8 mouse cellular contexts compared by ENCODE assay signal in genomic region chr4:141445328-141445720, GRCm38 (mm10). TPM values are rescaled to one million over a fixed set of nuclear protein-coding genes. Genes with fewer than 3 reads are reported as not detected.
DNase-seq lines count a peak whose midpoint lies in the region; ATAC-seq lines count a peak whose summit lies in the region.

No protein-coding gene starts in this region.

- H3K9ac ChIP-seq in kidney, embryonic 14.5 days (ENCODE audit: low read depth, low read length): peak overlapping the region; percentile 94
- H3K9ac ChIP-seq in midbrain, embryonic 12.5 days (replicated peaks): peak overlapping the region; percentile 96

- no peak for DNase-seq in kidney, postnatal 4 days
- DNase-seq in T-cell, adult 2 months (ENCODE audit: low spot score): peak; percentile 46
- no peak for DNase-seq in hindbrain, embryonic 10.5 days (ENCODE audit: low spot score)
- no peak for DNase-seq in urinary bladder, postnatal 4 days (ENCODE audit: low spot score in 2 of 2)
- DNase-seq in left cerebral cortex, adult 11 months (ENCODE audit: low spot score): no peak
- no peak for DNase-seq in layer of hippocampus, adult 11-12 months (ENCODE audit: low spot score)

- 10% methylated on average over 14 of the region's 14 CpGs for WGBS in kidney, embryonic 14.5 days
- 19% methylated on average over 14 of the region's 14 CpGs for WGBS in hindbrain, embryonic 10.5 days
- 20% methylated on average over 14 of the region's 14 CpGs for WGBS in midbrain, embryonic 12.5 days

- no peaks in the 10 kb centered on the region for H3K27me3 ChIP-seq in kidney, embryonic 14.5 days (ENCODE audit: control insufficient read depth, insufficient read depth, low read length)
- H3K27me3 ChIP-seq in hindbrain, embryonic 10.5 days (ENCODE audit: insufficient read depth, poor library complexity, severe bottlenecking): no peaks in the 10 kb centered on the region; the same call in 1 of the 2 replicates
- no peaks in the 10 kb centered on the region for H3K27me3 ChIP-seq in midbrain, embryonic 12.5 days

- H3K27ac ChIP-seq in kidney, embryonic 14.5 days (ENCODE audit: low read depth, low read length): no peak overlapping the region
- peak overlapping the region; percentile 99 for H3K27ac ChIP-seq in hindbrain, embryonic 10.5 days
- H3K27ac ChIP-seq in midbrain, embryonic 12.5 days (replicated peaks): 0 out of 2 replicates have a peak overlapping the region, but pooled peaks have one; percentile 84

- no peak for ATAC-seq in kidney, embryonic 14.5 days (ENCODE audit: low FRiP score, low TSS enrichment)
- no peak for ATAC-seq in midbrain, embryonic 12.5 days (ENCODE audit: low FRiP score, low read depth)

- peaks cover 24% of the 10 kb centered on the region for H3K4me1 ChIP-seq in kidney, embryonic 14.5 days (ENCODE audit: control insufficient read depth, insufficient read depth, low read length)
- peaks cover 30% of the 10 kb centered on the region for H3K4me1 ChIP-seq in hindbrain, embryonic 10.5 days (replicated peaks)
- peaks cover 19% of the 10 kb centered on the region for H3K4me1 ChIP-seq in midbrain, embryonic 12.5 days

- H3K4me2 ChIP-seq in kidney, embryonic 14.5 days (replicated peaks; ENCODE audit: low read depth, low read length): peak overlapping the region; percentile 77
- peak overlapping the region; percentile 90 for H3K4me2 ChIP-seq in midbrain, embryonic 12.5 days (replicated peaks)

- H3K9me3 ChIP-seq in kidney, embryonic 14.5 days (ENCODE audit: control insufficient read depth, low read length): no peaks in the 10 kb centered on the region
- no peaks in the 10 kb centered on the region for H3K9me3 ChIP-seq in hindbrain, embryonic 10.5 days
- H3K9me3 ChIP-seq in midbrain, embryonic 12.5 days: no peaks in the 10 kb centered on the region

- H3K36me3 ChIP-seq in kidney, embryonic 14.5 days (ENCODE audit: control insufficient read depth, insufficient read depth, low read length): peaks cover 32% of the 10 kb centered on the region
- peaks cover 40% of the 10 kb centered on the region for H3K36me3 ChIP-seq in hindbrain, embryonic 10.5 days
- peaks cover 36% of the 10 kb centered on the region for H3K36me3 ChIP-seq in midbrain, embryonic 12.5 days

- peak overlapping the region; percentile 96 for H3K4me3 ChIP-seq in kidney, embryonic 14.5 days (ENCODE audit: low read length)
- H3K4me3 ChIP-seq in hindbrain, embryonic 10.5 days: peak overlapping the region; percentile 98
- peak overlapping the region; percentile 100 for H3K4me3 ChIP-seq in midbrain, embryonic 12.5 days

RNA-seq across cellular contexts. Expression of gene Zbtb17, which starts 0.9 kb away (rescaled TPM):
- 28.0 and 37.3 TPM in 2 replicates for polyA plus RNA-seq in kidney, embryonic 14.5 days (2014; fragmentation: Nextera tagmentation; extraction: Ambion mirVana)
- 52.6 and 60.8 TPM in 2 replicates for polyA plus RNA-seq in hindbrain, embryonic 10.5 days (2016; fragmentation: Nextera tagmentation; extraction: Ambion mirVana)
- polyA plus RNA-seq in midbrain, embryonic 12.5 days (2016; fragmentation: Nextera tagmentation; extraction: Ambion mirVana): 61.1 and 63.8 TPM in 2 replicates

RNA-seq across cellular contexts. Expression of gene Srarp, which starts 9.4 kb away (rescaled TPM):
- not detected in 2 replicates for polyA plus RNA-seq in kidney, embryonic 14.5 days (2014; fragmentation: Nextera tagmentation; extraction: Ambion mirVana)
- not detected in 2 replicates for polyA plus RNA-seq in hindbrain, embryonic 10.5 days (2016; fragmentation: Nextera tagmentation; extraction: Ambion mirVana)
- 0.20 TPM in 1 of 2 replicates, not detected in the other for polyA plus RNA-seq in midbrain, embryonic 12.5 days (2016; fragmentation: Nextera tagmentation; extraction: Ambion mirVana)

RNA-seq across cellular contexts. Expression of gene Hspb7, which starts 24.7 kb away (rescaled TPM):
- 0.09 TPM in 1 of 2 replicates, not detected in the other for polyA plus RNA-seq in kidney, embryonic 14.5 days (2014; fragmentation: Nextera tagmentation; extraction: Ambion mirVana)
- not detected in 2 replicates for polyA plus RNA-seq in hindbrain, embryonic 10.5 days (2016; fragmentation: Nextera tagmentation; extraction: Ambion mirVana)
- polyA plus RNA-seq in midbrain, embryonic 12.5 days (2016; fragmentation: Nextera tagmentation; extraction: Ambion mirVana): 0.13 TPM in 1 of 2 replicates, not detected in the other

RNA-seq across cellular contexts. Expression of gene Clcnkb, which starts 29.5 kb away (rescaled TPM):
- 3.6 and 6.0 TPM in 2 replicates for polyA plus RNA-seq in kidney, embryonic 14.5 days (2014; fragmentation: Nextera tagmentation; extraction: Ambion mirVana)
- 0.11 TPM in 1 of 2 replicates, not detected in the other for polyA plus RNA-seq in hindbrain, embryonic 10.5 days (2016; fragmentation: Nextera tagmentation; extraction: Ambion mirVana)
- not detected in 2 replicates for polyA plus RNA-seq in midbrain, embryonic 12.5 days (2016; fragmentation: Nextera tagmentation; extraction: Ambion mirVana)

RNA-seq across cellular contexts. Expression of gene Clcnka, which starts 46.8 kb away (rescaled TPM):
- 2.0 and 3.9 TPM in 2 replicates for polyA plus RNA-seq in kidney, embryonic 14.5 days (2014; fragmentation: Nextera tagmentation; extraction: Ambion mirVana)
- polyA plus RNA-seq in hindbrain, embryonic 10.5 days (2016; fragmentation: Nextera tagmentation; extraction: Ambion mirVana): 0.31 and 0.33 TPM in 2 replicates
- polyA plus RNA-seq in midbrain, embryonic 12.5 days (2016; fragmentation: Nextera tagmentation; extraction: Ambion mirVana): not detected in 2 replicates
